In the genomic region with DNA sequence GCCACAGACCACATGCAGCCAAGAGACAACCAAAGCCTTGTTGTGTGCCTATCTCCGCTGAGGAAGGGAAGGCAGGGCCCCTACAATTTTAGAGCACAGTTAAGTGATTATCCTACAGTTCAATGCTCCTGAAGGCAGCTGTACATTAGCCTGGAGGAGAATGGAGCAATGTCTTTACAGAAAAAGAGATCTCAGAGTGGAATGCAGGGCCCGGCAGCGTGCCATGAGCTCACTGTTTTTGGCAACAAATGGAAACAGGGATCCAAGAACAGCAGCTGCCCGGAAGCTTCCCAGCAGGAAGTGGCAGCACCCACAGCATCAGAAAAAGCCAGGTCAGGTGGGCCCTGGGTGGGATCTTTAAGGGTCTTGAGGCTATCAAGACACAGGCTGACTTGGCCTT, we compare ENCODE assay signal across 9 mouse cellular contexts. TPM values are rescaled to one million over a fixed set of nuclear protein-coding genes. Genes with fewer than 3 reads are reported as not detected.
DNase-seq lines count a peak whose midpoint lies in the region; ATAC-seq and TF ChIP-seq lines count a peak whose summit lies in the region.
"Had no signal": no experiment of that assay in that cellular context is flagged by ENCODE, and none has a peak within 500 bp of the region (broad histone marks: within the 10 kb centered on the region; RNA-seq: fewer than 3 reads in every experiment).

No protein-coding gene starts in this region.

- intact Hi-C loops in gastrocnemius, adult 2 months (cut with DNase I) = no loop called here
- intact Hi-C loops in left cerebral cortex, adult 2 months (cut with DNase I) = no loop called here

- no peak overlapping the region for H3K4me3 ChIP-seq in embryonic facial prominence, embryonic 15.5 days (replicated peaks)
- H3K4me3 ChIP-seq in gastrocnemius, adult 2 months = no peak overlapping the region
- no peak overlapping the region for H3K4me3 ChIP-seq in left cerebral cortex, adult 2 months
- H3K4me3 ChIP-seq: embryonic facial prominence, embryonic 13.5 days had no signal

- H3K27ac ChIP-seq in embryonic facial prominence, embryonic 15.5 days (replicated peaks) = 0 out of 2 replicates have a peak overlapping the region, but pooled peaks have one; percentile 13
- H3K27ac ChIP-seq in gastrocnemius, adult 2 months = no peak overlapping the region
- peak overlapping the region; percentile 16; the same call in 1 of the 2 replicates for H3K27ac ChIP-seq in left cerebral cortex, adult 2 months
- H3K27ac ChIP-seq: embryonic facial prominence, embryonic 13.5 days had no signal

- ATAC-seq in embryonic facial prominence, embryonic 15.5 days (ENCODE audit: insufficient number of reproducible peaks, low FRiP score, low TSS enrichment, low read depth) = no peak
- no peak for ATAC-seq in erythroid progenitor cell, adult 5-6 weeks (replicated peaks; ENCODE audit: low FRiP score, poor library complexity, severe bottlenecking)

- H3K27me3 ChIP-seq in embryonic facial prominence, embryonic 15.5 days = no peaks in the 10 kb centered on the region
- H3K27me3 ChIP-seq: embryonic facial prominence, embryonic 13.5 days had no signal

- no peak overlapping the region for H3K9ac ChIP-seq in embryonic facial prominence, embryonic 15.5 days
- H3K9ac ChIP-seq: embryonic facial prominence, embryonic 13.5 days had no signal

- no peaks in the 10 kb centered on the region for H3K36me3 ChIP-seq in embryonic facial prominence, embryonic 15.5 days
- H3K36me3 ChIP-seq: embryonic facial prominence, embryonic 13.5 days had no signal

- H3K4me1 ChIP-seq in embryonic facial prominence, embryonic 15.5 days = peaks cover 7% of the 10 kb centered on the region; the same call in 1 of the 2 replicates

- no peaks in the 10 kb centered on the region for H3K9me3 ChIP-seq in embryonic facial prominence, embryonic 15.5 days (replicated peaks)
- H3K9me3 ChIP-seq: embryonic facial prominence, embryonic 13.5 days had no signal

- H3K4me2 ChIP-seq in embryonic facial prominence, embryonic 15.5 days (replicated peaks) = no peak overlapping the region
- H3K4me2 ChIP-seq: embryonic facial prominence, embryonic 13.5 days had no signal

- TF ChIP-seq CTCF in gastrocnemius, adult 2 months (IDR thresholded peaks at IDR 0.05) = no peak
- no peak for TF ChIP-seq CTCF in left cerebral cortex, adult 2 months (IDR thresholded peaks at IDR 0.05)

- DNase-seq in kidney, postnatal 36 days = peak; percentile 6 to 34
- no peak for DNase-seq in kidney, adult 18-20 months
- peak; percentile 41 for DNase-seq in gastrocnemius, adult 2 months
- peak; percentile 33 to 45 for DNase-seq in left cerebral cortex, adult 2 months (ENCODE audit: extremely low spot score in 1 of 2, low spot score in 2 of 2)
- no peak for DNase-seq in natural killer cell, adult 2 months (ENCODE audit: low spot score in 2 of 2)
- DNase-seq in cerebellum, adult 9-10 months = no peak

- WGBS in embryonic facial prominence, embryonic 15.5 days = 42% methylated on average over 4 of the region's 4 CpGs

RNA-seq across cellular contexts. Expression of gene Gm10260, which starts 3.4 kb away (rescaled TPM):
- polyA plus RNA-seq in embryonic facial prominence, embryonic 15.5 days (2015; fragmentation: Nextera tagmentation; extraction: Ambion mirVana) = 4.7 and 23.6 TPM in 2 replicates
- 100 to 1,000 TPM; 109 to 126 TPM for total RNA-seq in gastrocnemius, adult 2 months (2021)
- 10 to 100 TPM; 72.1 to 82.4 TPM for total RNA-seq in left cerebral cortex, adult 2 months (2021)
- total RNA-seq in erythroid progenitor cell, adult 5-6 weeks (2015; ENCODE audit: low replicate concordance) = 6.8 TPM in 1 of 2 replicates, not detected in the other
- total RNA-seq in erythroid progenitor cell, adult 5-6 weeks (2017; ENCODE audit: low replicate concordance) = 0.45 and 3.2 TPM in 2 replicates

Comparison
In these comparisons a context has a peak if more than half of its experiments do, and no peak if none do; other contexts are left out.
1. DNase-seq: peak in kidney, postnatal 36 days (2 of 2), gastrocnemius, adult 2 months (single experiment) and left cerebral cortex, adult 2 months (2 of 2); none in kidney, adult 18-20 months (single experiment), natural killer cell, adult 2 months (0 of 2) and cerebellum, adult 9-10 months (single experiment).
2. RNA of gene Gm10260, which starts 3.4 kb away (total RNA-seq): 109 to 126 TPM in gastrocnemius, adult 2 months and 72.1 to 82.4 TPM in left cerebral cortex, adult 2 months; 0.45 to 6.8 TPM in erythroid progenitor cell, adult 5-6 weeks; every median in the first group is over 4 times any median in the second.